Mouse (Mus musculus) adrenal gland, postnatal 25 days (tissue): ENCODE measurements around the gene Cacna1d. TPM values are rescaled to one million over a fixed set of nuclear protein-coding genes. Genes with fewer than 3 reads are reported as not detected.

Experiments used
- DNase-seq: peaks from one replicate; pipeline ENCODE4 v3.0.0; 2021; ENCODE audit warnings: mixed read lengths
- long read RNA-seq: library from polyadenylated mRNA; stranded (forward); transcript quantifications from one replicate; pipeline ENCODE4 v2.0.0, GENCODE M21; 2021
- total RNA-seq: library from RNA; stranded (reverse); gene quantifications from 2 replicates; pipeline ENCODE4 v1.2.3, GENCODE M21; 2021

The Cacna1d gene
- 13.5 and 17.1 TPM in 2 replicates for total RNA-seq
- long read RNA-seq, partial matches to known transcripts = 4 of 7 reads
- long read RNA-seq, other reads (novel, unspliced or antisense) = 3 of 7 reads

DNA sequence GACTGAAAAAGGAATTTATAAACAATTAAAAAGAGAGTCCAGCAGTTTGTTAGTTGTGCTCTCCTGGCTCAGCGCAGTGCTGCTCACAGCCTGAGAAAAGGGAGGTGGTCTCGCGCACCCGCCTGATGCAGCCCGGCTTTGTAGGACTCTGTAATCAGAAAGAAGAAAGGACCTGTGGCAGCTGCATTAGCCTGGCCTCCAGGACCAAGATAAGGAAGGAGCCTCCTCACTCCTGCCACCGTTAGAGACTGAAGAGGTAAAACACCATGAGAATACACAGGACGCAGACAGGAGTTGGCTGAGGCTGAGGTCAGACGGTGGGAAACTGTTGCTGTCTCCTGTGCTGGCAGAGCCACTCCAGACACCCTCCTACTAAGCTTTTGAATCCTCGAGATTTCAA is at the start of gene Cacna1d:
Gene Cacna1d, minus strand, starts transcription at position 114 of the 400 bp plus-strand sequence.
- no peak for DNase-seq

DNA sequence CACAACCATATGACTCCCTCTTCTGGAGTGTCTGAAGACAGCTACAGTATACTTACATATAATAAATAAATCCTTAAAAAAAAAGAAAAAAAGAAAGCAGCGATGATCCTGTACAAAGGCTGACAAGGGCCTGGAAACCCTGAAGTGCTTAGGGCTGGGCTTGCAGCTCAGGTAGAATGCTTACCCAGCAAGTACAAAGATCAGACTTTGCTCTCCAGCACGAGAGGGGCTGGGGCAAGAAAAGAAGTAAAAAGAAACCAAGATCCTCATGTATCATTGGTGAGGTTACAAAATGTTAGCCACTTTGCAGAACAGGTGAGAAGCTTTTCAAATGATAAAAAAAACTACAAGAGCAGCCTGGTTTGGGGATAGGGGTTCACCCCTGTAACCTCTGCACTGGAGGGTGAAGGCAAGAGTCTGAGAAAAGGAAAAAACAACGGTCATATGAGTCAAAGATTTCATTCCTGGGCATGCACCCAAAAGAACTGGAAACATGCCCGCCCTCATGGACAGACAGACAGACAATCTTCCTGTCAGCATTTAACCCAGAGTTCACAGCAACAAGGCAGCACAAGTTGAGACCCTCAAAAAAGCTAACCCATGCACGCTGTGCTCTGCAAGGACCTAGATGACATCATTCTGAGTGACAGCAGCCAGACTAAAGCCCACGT is 42.7 kb upstream of the Cacna1d start:
- peak; percentile 58 for DNase-seq

DNA sequence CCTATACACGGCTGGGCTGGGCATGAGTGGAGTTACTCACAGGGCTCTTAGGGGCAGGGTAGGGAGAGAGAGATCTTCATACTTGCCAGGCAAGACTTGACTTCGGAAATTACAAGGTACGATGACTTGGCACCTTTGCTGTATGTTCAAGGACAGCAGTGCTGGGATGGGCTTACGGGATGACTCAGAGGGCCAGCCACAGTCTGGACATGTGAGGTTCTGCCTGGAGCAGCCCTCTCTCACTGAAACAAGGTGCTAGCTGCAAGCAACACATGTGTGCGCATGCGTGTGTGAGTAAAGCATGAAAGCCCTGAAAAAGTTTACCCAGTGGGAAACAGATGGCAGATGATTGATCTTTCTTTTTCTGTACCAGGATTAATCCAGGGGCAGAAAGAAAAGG is 40.6 kb upstream of the Cacna1d start:
- DNase-seq = peak; percentile 48

DNA sequence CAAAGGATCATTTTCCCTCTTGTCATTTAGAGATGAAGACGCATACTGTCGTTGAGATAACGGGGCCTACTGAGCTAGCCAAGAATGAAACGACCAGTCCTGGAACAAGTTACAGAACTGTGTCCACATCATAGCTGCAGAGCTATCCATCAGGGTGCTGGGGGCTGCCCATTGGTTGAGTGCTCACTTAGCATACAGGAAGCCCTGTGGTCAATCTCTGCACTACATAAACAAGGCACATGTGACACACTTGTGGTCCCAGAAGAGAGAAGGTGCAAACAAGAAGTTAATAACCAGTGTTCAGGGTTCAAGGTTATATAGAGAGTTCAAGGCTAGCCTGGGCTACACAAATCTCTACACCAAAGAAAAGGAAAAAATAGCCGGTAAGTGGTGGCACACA is 40.2 kb upstream of the Cacna1d start:
- no peak for DNase-seq

DNA sequence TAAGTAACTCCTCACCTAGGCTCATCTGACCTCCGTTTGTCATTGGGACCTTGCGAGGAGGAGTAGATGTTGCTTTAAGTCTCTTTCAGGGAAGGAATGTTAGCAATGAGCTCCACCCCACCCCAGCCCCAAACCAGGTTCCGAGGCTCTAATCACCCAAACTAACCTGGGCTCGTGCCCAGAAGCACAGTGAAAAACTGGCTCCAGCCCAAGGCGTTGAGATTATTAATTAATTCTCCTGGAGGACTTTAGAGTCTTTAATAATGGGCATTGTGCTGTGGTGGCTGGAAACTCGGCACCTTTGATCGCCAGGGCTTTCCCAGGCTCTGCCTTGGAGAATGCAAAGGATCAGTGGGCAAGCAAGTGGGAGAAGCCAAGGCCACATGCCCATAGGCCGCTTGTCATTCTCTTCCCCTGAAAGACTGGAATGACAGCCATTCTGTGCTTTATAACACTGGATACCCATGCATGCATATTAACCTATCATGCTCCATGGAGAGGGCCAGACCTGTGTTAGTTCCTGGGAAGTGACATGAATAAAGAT is 39.5 kb upstream of the Cacna1d start:
- no peak for DNase-seq

DNA sequence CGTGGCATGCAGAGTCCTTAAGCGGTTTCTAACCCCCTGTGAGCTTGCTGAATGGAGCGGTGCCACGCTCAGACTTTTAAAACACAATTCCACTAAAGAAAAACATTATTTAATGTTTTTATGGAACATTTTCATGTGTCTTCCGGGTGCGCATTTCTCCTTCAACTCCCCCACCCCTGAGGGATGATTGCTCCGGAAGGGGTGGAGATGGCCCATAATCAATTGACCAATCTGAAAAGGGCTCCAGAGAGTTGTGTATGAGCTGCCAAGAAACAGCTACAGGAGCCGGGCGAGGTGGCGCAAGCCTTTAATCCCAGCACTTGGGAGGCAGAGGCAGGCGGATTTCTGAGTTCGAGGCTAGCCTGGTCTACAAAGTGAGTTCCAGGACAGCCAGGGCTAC is 38.2 kb upstream of the Cacna1d start:
- DNase-seq = no peak

DNA sequence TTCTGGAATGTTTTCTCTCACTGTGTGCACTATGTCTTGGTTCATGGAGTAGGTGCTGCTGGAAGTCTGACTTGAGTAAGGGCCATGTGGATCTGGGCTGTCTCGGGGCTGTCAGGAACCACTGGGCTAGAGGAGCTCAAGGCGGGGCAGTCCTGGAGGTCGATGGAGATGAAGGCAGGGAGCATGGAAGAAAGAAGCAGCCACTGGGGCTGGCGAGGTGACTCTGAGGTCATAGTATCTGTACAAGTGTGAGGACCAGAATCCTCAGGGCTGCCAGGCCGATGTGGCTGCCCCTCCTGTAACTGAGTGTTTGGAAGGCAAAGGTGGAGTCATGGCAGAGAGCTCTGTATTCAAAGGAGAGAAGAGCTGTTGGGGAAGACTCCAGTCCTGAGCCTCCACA is 37.7 kb upstream of the Cacna1d start:
- no peak for DNase-seq

- DNase-seq = no peak
Observed at GRCm38 (mm10) chr14:30528392-30528791, 37.1 kb upstream of the Cacna1d start.

GRCm38 (mm10) chr14:30523356-30523755 is 32.1 kb upstream of the Cacna1d start:
- no peak for DNase-seq

GRCm38 (mm10) chr14:30519323-30519722 is 28.1 kb upstream of the Cacna1d start:
- no peak for DNase-seq

DNA sequence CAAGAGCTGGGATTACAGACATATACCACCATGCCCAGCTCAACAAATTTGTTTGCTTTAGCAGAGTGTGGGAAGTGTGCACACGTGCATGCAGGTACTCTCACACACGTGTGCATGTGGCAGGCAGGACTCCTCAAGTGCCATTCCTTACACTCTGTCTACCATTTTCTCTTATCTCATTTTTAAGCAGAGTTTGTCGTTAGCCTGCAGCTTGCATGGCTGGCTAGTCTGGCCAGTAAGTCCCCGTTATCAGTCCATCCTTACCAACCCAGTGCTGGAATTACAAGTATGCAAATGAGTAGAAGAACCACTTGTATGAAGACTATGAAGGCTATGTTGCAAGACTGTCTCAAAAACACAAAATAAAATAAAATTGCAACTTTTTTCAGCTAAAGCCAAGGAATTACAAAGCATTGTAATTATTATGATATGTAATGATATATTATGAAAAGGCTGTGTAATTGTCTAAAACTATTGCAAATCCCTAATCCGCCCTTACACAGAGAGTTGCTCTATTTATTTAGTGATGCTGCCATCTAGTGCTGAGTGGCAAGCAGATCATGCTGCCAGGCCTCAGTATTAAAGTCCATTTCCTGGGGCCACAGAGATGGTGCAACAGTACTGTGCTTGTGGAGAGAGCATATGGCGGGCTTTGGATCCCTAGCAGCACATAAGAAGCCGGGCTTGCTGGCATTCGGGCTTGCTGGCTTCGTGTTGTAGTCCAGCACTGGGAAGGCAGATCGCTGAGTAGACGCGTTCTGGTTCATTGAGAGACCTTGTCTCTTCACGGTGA is 24.9 kb upstream of the Cacna1d start:
- no peak for DNase-seq

- no peak for DNase-seq
Observed at GRCm38 (mm10) chr14:30512896-30513295, 21.6 kb upstream of the Cacna1d start.

GRCm38 (mm10) chr14:30510214-30510763 is 19.0 kb upstream of the Cacna1d start:
- no peak for DNase-seq

GRCm38 (mm10) chr14:30504990-30505389 is 13.7 kb upstream of the Cacna1d start:
- DNase-seq = no peak

- DNase-seq = no peak
Observed at GRCm38 (mm10) chr14:30498202-30498601, 6.9 kb upstream of the Cacna1d start.

- no peak for DNase-seq
Observed at GRCm38 (mm10) chr14:30494998-30495397, 3.7 kb upstream of the Cacna1d start.

- no peak for DNase-seq
Observed at GRCm38 (mm10) chr14:30493276-30493675, 2.0 kb upstream of the Cacna1d start.

GRCm38 (mm10) chr14:30479361-30479948 is 11.8 kb downstream of the Cacna1d start, which contains the start of gene Dcp1a:
TSS of gene Dcp1a (plus strand) at chr14:30479535.
- DNase-seq = peak; percentile 93

- DNase-seq = no peak
Observed at GRCm38 (mm10) chr14:30474416-30474815, 16.8 kb downstream of the Cacna1d start.

DNA sequence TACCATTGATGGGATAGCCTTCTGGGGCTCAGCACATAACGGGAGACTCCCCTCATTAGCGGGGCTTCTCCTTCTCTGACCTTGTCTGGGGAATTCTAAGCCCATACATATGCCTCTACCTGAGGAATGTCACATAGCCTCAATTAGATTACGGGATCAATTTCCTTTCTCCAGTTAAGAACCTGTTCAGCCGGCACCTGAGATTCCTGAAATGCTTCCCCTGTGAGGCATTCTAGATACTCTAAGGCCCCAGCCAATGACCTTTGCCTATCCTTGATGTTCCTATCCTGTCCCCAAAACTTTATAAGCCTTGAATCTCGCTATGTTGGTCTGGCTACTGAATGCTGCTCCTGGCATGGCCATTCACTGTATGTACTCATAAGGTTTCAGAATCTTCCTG is 17.6 kb downstream of the Cacna1d start:
- DNase-seq = no peak

- no peak for DNase-seq
Observed at GRCm38 (mm10) chr14:30463312-30463711, 27.9 kb downstream of the Cacna1d start.

DNA sequence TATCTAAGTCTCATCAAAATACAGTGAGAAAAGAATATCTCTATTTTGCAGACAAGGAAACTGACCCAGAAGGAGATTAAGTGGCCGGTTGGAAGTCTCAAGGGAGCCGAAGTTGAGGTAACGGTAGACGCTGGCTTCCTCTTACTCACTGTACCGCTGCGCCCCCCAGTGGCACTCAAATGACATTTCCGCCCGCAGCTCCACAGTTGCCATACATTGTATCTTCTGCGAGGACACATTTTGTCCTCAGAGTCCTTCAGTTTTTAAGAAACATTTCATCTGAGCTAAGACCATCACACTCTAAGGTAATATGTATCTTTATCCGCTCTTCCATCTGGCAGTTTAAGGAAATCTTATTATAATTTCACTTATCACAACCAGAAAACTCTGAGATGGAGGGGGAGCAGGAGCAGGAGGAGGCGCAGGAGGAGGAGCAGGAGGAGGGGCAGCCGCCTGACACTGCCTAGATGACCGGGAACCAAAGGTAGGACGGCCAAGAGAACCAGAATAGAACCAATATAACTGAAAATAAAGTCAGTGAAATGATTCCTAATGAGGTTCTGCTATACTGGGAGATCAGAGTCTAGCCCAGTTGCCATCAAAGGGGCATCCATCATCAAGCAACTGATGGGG is 31.2 kb downstream of the Cacna1d start:
- DNase-seq = peak; percentile 78
